Mouse (Mus musculus): Measurements from ENCODE around the gene Stra6.

DNA sequence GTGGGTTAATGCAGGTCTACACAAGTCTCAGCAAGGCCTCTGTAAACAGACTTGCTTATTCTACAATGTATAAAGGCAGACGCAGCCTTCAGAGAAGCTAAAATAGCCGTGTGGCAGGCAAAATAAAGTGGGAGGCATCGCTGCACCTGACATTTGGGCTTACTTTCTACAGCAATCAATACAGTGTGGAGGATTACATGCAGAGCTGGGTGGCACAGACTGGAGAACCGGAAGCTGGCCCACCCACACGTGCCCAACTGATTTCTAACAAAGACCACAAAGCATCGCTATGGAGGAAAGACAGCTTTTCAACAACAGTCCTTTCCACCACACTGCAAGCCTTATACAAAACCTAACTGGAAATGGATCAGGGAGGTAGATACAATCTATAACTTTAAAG lies 120.9 kb downstream of the Stra6 start:
- no peak for TF ChIP-seq CTCF (IDR thresholded peaks at IDR 0.05; ENCODE audit: extremely low read depth, insufficient read depth, insufficient read length, insufficient replicate concordance)
- no peak for TF ChIP-seq POLR2A (IDR thresholded peaks at IDR 0.05; ENCODE audit: low read depth, low read length)

All from spleen, adult 2 months (tissue).